Mouse (Mus musculus): ENCODE data around the gene Kyat1.
"Not testable (repeated sequence)": the region's sequence is repeated elsewhere in the genome, so short reads cannot be mapped to it uniquely, and the experiment has no call there.

The Kyat1 gene

DNA sequence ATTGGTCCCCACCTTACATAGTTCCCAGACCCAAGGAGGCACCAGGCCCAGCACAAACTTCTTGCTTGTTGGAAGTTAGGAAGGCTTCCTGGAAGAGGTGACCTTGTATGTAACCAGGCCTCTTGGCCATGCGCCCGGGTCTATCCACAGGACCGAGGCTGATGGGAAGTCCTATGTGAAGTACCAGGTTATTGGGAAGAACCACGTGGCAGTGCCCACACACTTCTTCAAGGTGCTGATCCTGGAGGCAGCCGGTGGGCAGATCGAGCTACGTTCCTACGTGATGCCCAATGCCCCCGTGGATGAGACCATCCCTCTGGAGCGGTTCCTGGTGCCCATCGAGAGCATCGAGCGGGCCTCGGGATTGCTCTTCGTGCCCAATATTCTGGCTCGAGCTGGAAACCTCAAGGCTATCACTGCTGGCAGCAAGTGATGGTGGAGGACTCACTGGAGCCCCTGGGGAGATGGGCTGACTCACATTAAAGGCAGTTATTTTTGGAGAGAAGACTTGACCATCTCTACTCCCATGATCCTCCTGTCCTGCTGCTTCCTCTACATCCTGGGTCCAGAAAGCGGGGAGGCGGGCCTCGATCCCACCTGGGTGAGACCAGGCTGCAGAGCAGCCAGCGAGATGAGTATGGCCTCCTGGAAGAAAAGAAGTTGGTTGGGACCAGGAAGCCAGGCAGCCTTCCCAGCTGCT, 32.0 kb downstream of the Kyat1 start:
- no peak for DNase-seq (ENCODE audit: low spot score in 2 of 2)

GRCm38 (mm10) chr2:30171997-30172382, 33.7 kb downstream of the Kyat1 start:
- DNase-seq (ENCODE audit: low spot score in 2 of 2), result no peak

GRCm38 (mm10) chr2:30171371-30171996, 34.2 kb downstream of the Kyat1 start, which contains the start of gene Endog:
TSS of gene Endog (plus strand) at chr2:30171493.
- DNase-seq (ENCODE audit: low spot score in 2 of 2), result peak; percentile 85 to 90

DNA sequence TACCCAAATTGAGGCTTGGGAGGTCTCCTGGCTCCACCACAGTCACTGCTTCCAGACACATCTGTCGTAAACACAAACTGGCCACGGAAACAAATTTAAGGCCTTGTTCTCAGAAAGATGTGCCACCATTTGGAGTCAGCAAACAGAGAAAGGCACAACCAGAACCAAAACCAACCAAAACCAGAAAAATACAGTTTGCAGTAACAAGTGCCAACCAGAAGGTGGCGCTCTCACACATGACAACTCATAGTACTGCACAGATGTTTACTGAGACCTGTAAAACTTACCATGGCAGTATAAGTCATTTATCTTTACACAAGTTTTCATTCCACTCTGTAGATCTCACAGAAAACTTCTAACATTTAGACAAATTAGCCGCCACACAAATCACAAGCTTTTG, 39.0 kb downstream of the Kyat1 start:
- DNase-seq (ENCODE audit: low spot score in 2 of 2), result no peak

DNA sequence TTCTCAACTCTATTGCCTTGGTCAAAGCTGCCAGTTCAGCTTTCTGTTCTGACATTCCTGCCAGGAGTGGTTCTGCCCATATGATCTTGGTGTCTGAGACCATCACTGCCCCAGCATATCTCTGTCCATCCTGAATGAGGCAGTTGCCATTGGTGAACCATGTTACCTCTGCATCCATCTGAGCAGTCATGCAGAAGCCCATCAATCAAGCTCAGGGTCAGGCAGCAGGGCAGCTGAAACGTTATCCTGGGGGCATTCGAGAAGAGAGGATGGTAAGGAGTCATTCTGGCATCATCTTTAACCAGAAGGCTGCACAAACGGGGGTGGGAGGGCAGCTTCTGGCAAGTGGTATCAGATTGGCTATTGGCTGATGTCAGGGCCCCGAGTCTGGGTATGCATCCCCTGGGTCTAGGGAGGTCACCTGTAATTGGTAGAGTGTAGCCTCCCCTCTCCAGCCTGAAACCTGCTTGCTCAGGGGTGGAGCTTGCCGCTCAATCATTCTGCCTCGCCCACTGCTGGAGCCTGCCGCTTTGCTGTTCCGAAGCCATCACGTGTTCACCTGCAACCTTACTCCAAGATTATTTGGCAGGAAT, 41.2 kb downstream of the Kyat1 start:
- no peak for DNase-seq (ENCODE audit: low spot score in 2 of 2)

DNA sequence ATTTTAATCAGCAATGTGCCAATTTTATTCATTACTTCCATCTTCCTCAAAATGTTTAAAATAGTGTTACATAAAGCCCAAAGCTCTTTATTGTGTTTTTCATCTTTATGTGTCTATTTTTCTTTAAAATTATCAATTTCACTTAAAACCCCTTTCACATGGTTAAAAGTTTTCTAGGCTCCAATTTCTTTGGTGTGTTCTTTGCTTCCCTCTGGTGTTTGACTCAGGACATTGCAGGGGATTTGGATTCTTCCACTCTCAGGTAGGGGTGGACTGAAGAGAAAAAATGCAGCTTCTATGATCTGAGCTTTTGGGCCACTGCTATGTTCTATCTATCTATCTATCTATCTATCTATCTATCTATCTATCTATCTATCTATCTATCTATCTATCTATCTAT, 43.8 kb downstream of the Kyat1 start:
- no peak for DNase-seq (ENCODE audit: low spot score in 2 of 2)

- not testable (repeated sequence) for DNase-seq (ENCODE audit: low spot score in 2 of 2)
These were observed 45.8 kb downstream of the Kyat1 start for GRCm38 (mm10) chr2:30159871-30160270.

DNA sequence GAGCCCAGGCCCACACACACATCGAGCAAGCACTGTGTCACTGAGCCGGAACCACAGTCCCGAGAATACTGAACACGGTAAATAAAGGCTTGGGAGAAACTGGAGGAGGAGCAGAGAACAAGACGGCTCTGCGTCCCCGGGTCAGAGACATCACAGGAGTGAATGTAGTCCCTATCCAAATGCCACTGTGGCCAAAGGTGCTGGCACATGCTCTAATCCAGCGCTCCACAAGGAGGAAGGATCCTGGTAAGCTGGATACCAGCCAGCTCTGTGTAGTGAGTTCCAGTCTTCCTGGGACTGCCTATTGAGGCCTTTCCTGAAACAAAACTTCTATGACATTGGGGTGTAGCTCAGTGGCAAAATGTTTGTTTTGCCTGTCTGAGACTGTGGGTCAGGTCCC, 53.0 kb downstream of the Kyat1 start:
- DNase-seq (ENCODE audit: low spot score in 2 of 2), result no peak

- no peak for DNase-seq (ENCODE audit: low spot score in 2 of 2)
These were observed 53.8 kb downstream of the Kyat1 start for GRCm38 (mm10) chr2:30151840-30152239.

DNA sequence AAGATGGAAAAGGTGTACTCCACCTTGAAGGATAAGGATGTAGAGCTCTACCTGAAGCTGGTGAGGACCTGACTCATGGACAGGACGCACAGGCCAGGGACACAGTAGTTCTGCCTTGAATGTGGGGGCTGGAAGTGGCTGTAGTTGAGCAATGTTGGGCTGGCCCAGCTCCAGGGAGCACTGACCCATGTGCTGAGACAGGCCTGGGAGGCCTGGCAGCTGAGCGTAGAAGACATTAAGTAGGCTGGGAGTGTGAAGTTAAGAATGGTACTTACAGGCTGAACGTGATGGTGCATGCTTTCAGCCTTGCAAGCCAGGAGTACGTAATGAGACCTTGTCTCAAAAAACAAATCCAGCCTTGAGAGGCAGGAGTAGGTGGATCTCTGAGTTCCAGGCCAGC, 58.2 kb downstream of the Kyat1 start:
- DNase-seq (ENCODE audit: low spot score in 2 of 2), result no peak

- no peak for DNase-seq (ENCODE audit: low spot score in 2 of 2)
These were observed 61.2 kb downstream of the Kyat1 start for GRCm38 (mm10) chr2:30144436-30144835.

DNA sequence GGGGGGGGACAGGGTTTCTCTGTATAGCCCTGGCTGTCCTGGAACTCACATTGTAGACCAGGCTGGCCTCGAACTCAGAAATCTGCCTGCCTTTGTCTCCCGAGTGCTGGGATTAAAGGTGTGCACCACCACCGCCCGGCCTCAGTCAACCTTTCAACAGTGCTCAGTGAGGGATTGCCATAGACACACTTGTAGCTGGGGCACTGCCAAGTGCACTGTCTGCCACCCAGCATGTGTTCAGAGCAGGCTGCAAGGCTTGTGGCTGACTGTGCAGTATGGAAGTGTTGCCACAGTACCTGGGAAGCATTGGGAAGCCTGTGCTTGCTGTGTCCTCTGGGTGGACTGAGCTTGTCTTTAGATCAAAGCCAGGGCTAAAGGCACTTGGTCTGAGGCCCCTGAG, 65.6 kb downstream of the Kyat1 start:
- not testable (repeated sequence) for DNase-seq (ENCODE audit: low spot score in 2 of 2)

- no peak for DNase-seq (ENCODE audit: low spot score in 2 of 2)
These were observed 69.2 kb downstream of the Kyat1 start for GRCm38 (mm10) chr2:30136458-30136857.
